Mouse (Mus musculus): ENCODE data around the gene Olfr397. TPM values are rescaled to one million over a fixed set of nuclear protein-coding genes. Genes with fewer than 3 reads are reported as not detected.

Gene Olfr397
- not detected in 2 replicates for polyA plus RNA-seq (2015; fragmentation: Nextera tagmentation; extraction: Ambion mirVana)

- no peak within 1 kb of the TSS for H3K9ac ChIP-seq (replicated peaks; ENCODE audit: low read length)
- 63% methylated on average over 1 of the region's 1 CpGs for WGBS
- no peak for ATAC-seq (ENCODE audit: low FRiP score, low TSS enrichment)
Observed at GRCm38 (mm10) chr11:73960517-73960916, at the start of gene Olfr397. Gene Olfr397 (plus strand): TSS chr11:73960817.

GRCm38 (mm10) chr11:73936377-73936776 is 24.2 kb upstream of the Olfr397 start, which contains the start of gene Olfr23:
Gene Olfr23 (plus strand): TSS chr11:73936677.
- Histone ChIP-seq H3K36me3 (ENCODE audit: insufficient read depth, low read length) (no peaks in the 10 kb centered on the region), H3K9me3 (ENCODE audit: low read length) (no peaks in the 10 kb centered on the region), H3K9ac (replicated peaks; ENCODE audit: low read length) (no peak within 1 kb of the TSS), H3K4me3 (ENCODE audit: low read length) (no peak within 1 kb of the TSS), H3K27ac (ENCODE audit: low read length) (no peak within 1 kb of the TSS), H3K4me2 (replicated peaks; ENCODE audit: low read depth, low read length) (no peak within 1 kb of the TSS), H3K27me3 (ENCODE audit: insufficient read depth, low read length) (no peaks in the 10 kb centered on the region), H3K4me1 (ENCODE audit: insufficient read depth, low read length) (no peaks in the 10 kb centered on the region)
- ATAC-seq (ENCODE audit: low FRiP score, low TSS enrichment) = no peak

More at GRCm38 (mm10) chr11:73960517-73960916, at the start of gene Olfr397:
- no peaks in the 10 kb centered on the region for H3K4me1 ChIP-seq (ENCODE audit: insufficient read depth, low read length)
- no peaks in the 10 kb centered on the region; the same call in 1 of the 2 replicates for H3K9me3 ChIP-seq (ENCODE audit: low read length)
- no peaks in the 10 kb centered on the region for H3K27me3 ChIP-seq (ENCODE audit: insufficient read depth, low read length)
- H3K4me3 ChIP-seq (ENCODE audit: low read length) = no peak within 1 kb of the TSS
- no peak within 1 kb of the TSS for H3K4me2 ChIP-seq (replicated peaks; ENCODE audit: low read depth, low read length)
- no peaks in the 10 kb centered on the region for H3K36me3 ChIP-seq (ENCODE audit: insufficient read depth, low read length)
- no peak within 1 kb of the TSS for H3K27ac ChIP-seq (ENCODE audit: low read length)

DNA sequence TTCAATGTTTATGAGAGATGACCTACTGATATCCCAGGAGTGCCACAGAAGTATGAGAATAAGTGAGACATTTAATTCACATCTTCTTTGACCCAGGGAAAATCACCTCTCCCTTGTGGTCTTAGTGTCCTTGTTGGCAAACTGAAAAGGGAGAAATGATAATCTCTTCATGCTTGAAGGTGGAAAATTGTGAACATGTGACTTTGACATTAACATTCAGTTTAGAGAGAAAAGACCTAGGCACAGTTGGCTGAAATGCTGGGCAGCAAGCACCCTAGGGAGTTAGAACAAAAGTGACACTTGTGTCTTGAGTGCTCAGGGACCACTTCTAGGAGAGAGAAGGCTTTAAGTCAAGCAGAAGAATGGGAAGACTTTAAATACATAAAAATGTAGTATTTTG is 29.7 kb downstream of the Olfr397 start, which contains the start of gene Olfr398:
Gene Olfr398, minus strand, starts transcription at position 101 of the 400 bp plus-strand sequence.
- Histone ChIP-seq H3K4me3 (ENCODE audit: low read length) (no peak within 1 kb of the TSS), H3K4me1 (ENCODE audit: insufficient read depth, low read length) (no peaks in the 10 kb centered on the region), H3K27me3 (ENCODE audit: insufficient read depth, low read length) (no peaks in the 10 kb centered on the region), H3K9ac (replicated peaks; ENCODE audit: low read length) (no peak within 1 kb of the TSS), H3K36me3 (ENCODE audit: insufficient read depth, low read length) (no peaks in the 10 kb centered on the region), H3K27ac (ENCODE audit: low read length) (no peak within 1 kb of the TSS), H3K9me3 (ENCODE audit: low read length) (peaks cover 3% of the 10 kb centered on the region; the same call in 1 of the 2 replicates), H3K4me2 (replicated peaks; ENCODE audit: low read depth, low read length) (no peak within 1 kb of the TSS)
- no peak for ATAC-seq (ENCODE audit: low FRiP score, low TSS enrichment)

DNA sequence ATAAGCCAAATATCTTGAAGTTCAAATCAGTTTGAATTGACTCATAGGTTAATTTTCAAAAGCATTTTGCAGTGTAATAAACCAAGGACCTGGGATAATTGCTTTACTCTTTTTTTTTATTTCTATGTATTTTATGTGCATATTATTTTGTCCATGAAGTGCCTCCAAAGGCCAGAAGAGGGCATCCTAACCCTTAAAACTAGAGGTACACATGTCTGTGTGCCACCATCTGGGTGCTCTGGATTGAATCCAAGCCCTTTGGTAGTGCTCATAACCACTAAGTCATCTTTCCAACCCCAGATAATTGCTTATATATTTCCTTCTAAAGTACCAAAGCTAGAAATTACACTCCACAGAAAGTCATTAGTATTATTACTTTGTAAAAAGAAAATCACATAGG is 32.5 kb downstream of the Olfr397 start:
- no peaks in the 10 kb centered on the region for H3K36me3 ChIP-seq (ENCODE audit: insufficient read depth, low read length)
- H3K9me3 ChIP-seq (ENCODE audit: low read length) = no peaks in the 10 kb centered on the region; the same call in 1 of the 2 replicates
- no peak for ATAC-seq (ENCODE audit: low FRiP score, low TSS enrichment)
- no peak overlapping the region for H3K4me2 ChIP-seq (replicated peaks; ENCODE audit: low read depth, low read length)
- H3K27ac ChIP-seq (ENCODE audit: low read length) = no peak overlapping the region
- H3K27me3 ChIP-seq (ENCODE audit: insufficient read depth, low read length) = no peaks in the 10 kb centered on the region
- H3K4me3 ChIP-seq (ENCODE audit: low read length) = no peak overlapping the region
- no peaks in the 10 kb centered on the region for H3K4me1 ChIP-seq (ENCODE audit: insufficient read depth, low read length)
- no peak overlapping the region for H3K9ac ChIP-seq (replicated peaks; ENCODE audit: low read length)

Other genes with a start within 250 kb of the Olfr397 start
- gene Olfr389, start 180.1 kb upstream of the Olfr397 start, polyA plus RNA-seq (2015; fragmentation: Nextera tagmentation; extraction: Ambion mirVana) = not detected in 2 replicates
- gene Olfr390, start 177.9 kb upstream of the Olfr397 start, polyA plus RNA-seq (2015; fragmentation: Nextera tagmentation; extraction: Ambion mirVana) = not detected in 2 replicates
- not detected in 2 replicates for gene Olfr391-ps, start 157.8 kb upstream of the Olfr397 start, polyA plus RNA-seq (2015; fragmentation: Nextera tagmentation; extraction: Ambion mirVana)
- gene Olfr392, start 143.8 kb upstream of the Olfr397 start, polyA plus RNA-seq (2015; fragmentation: Nextera tagmentation; extraction: Ambion mirVana) = not detected in 2 replicates
- not detected in 2 replicates for gene Olfr393, start 109.4 kb upstream of the Olfr397 start, polyA plus RNA-seq (2015; fragmentation: Nextera tagmentation; extraction: Ambion mirVana)
- not detected in 2 replicates for gene Olfr394, start 70.0 kb upstream of the Olfr397 start, polyA plus RNA-seq (2015; fragmentation: Nextera tagmentation; extraction: Ambion mirVana)
- gene Olfr395, start 51.5 kb upstream of the Olfr397 start, polyA plus RNA-seq (2015; fragmentation: Nextera tagmentation; extraction: Ambion mirVana) = not detected in 2 replicates
- not detected in 2 replicates for gene Olfr23, start 24.1 kb upstream of the Olfr397 start, polyA plus RNA-seq (2015; fragmentation: Nextera tagmentation; extraction: Ambion mirVana)
- gene Olfr398, start 29.6 kb downstream of the Olfr397 start, polyA plus RNA-seq (2015; fragmentation: Nextera tagmentation; extraction: Ambion mirVana) = not detected in 2 replicates
- not detected in 2 replicates for gene Olfr139, start 95.7 kb downstream of the Olfr397 start, polyA plus RNA-seq (2015; fragmentation: Nextera tagmentation; extraction: Ambion mirVana)
- gene Olfr399, start 95.8 kb downstream of the Olfr397 start, polyA plus RNA-seq (2015; fragmentation: Nextera tagmentation; extraction: Ambion mirVana) = not detected in 2 replicates
- gene Zfp616, start 109.1 kb downstream of the Olfr397 start, polyA plus RNA-seq (2015; fragmentation: Nextera tagmentation; extraction: Ambion mirVana) = 0.19 TPM in 1 of 2 replicates, not detected in the other
- not detected in 2 replicates for gene Olfr401, start 152.9 kb downstream of the Olfr397 start, polyA plus RNA-seq (2015; fragmentation: Nextera tagmentation; extraction: Ambion mirVana)
- not detected in 2 replicates for gene Olfr402, start 192.7 kb downstream of the Olfr397 start, polyA plus RNA-seq (2015; fragmentation: Nextera tagmentation; extraction: Ambion mirVana)
- not detected in 2 replicates for gene Olfr403, start 225.4 kb downstream of the Olfr397 start, polyA plus RNA-seq (2015; fragmentation: Nextera tagmentation; extraction: Ambion mirVana)

Data from kidney, embryonic 16.5 days (tissue).